Mouse (Mus musculus): ENCODE results near the gene Snapin.

DNA sequence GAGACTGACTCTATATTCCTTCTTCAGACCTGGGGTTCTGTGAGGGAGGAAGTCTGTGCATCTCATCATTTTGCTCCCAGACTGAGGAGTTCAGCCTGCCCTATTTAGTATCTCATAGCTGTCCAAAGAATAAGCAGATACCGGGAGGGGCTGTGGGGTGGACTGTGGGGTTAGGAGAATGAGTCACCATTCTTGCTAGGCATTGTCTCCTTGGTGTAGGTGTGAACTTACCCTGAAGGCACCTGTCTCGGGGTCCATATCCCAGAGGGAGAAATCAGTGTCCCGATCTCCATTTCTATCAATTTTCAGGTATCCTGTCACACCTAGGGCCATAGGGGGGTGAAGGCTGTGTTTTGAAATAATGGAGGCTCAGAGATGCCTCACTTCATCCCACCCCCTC, 28.9 kb downstream of the Snapin start:
- no peak for TF ChIP-seq FLI1 (IDR thresholded peaks at IDR 0.05; ENCODE audit: low read length)
- no peak for TF ChIP-seq GATA1 (IDR thresholded peaks at IDR 0.05; ENCODE audit: borderline replicate concordance, low read length)

Data from megakaryocyte, embryonic 14.5 days (primary cell).